Mouse (Mus musculus) hindbrain, embryonic 11.5 days (tissue): Measurements from ENCODE around the gene Zfp148. TPM values are rescaled to one million over a fixed set of nuclear protein-coding genes. Genes with fewer than 3 reads are reported as not detected.
"Not testable (repeated sequence)": the region's sequence is repeated elsewhere in the genome, so short reads cannot be mapped to it uniquely, and the experiment has no call there.

Experiments
- ATAC-seq: fragments of 200-750 bp; cut with Nextera tagmentation; 2 replicates; pipeline ENCODE4 v1.8.0; 2017; ENCODE audit warnings: mild to moderate bottlenecking, moderate TSS enrichment, moderate library complexity; ENCODE audit not compliant: low FRiP score
- DNase-seq: peaks from one replicate; pipeline ENCODE4 v3.0.0-alpha.2; 2015; ENCODE audit warnings: low spot score
- H3K27ac ChIP-seq: fragments of 300-500 bp; sonication (generic); 2 replicates; pipeline ENCODE4 v1.5.1; 2014; ENCODE audit warnings: mild to moderate bottlenecking, low read depth, low read length
- H3K27me3 ChIP-seq: fragments of 300-500 bp; sonication (generic); 2 replicates; pipeline ENCODE4 v1.6.1; 2014; ENCODE audit warnings: mild to moderate bottlenecking, low read length, moderate library complexity, mixed read lengths; ENCODE audit not compliant: control insufficient read depth, insufficient read depth
- H3K36me3 ChIP-seq: fragments of 300-500 bp; sonication (generic); 2 replicates; pipeline ENCODE4 v1.6.1; 2014; ENCODE audit warnings: mild to moderate bottlenecking, low read length, moderate library complexity, mixed read lengths; ENCODE audit not compliant: control insufficient read depth, insufficient read depth
- H3K4me1 ChIP-seq: fragments of 300-500 bp; sonication (generic); replicated peaks from 2 replicates; pipeline ENCODE4 v1.6.1; 2014; ENCODE audit warnings: low read length, mixed read lengths; ENCODE audit not compliant: control insufficient read depth, insufficient read depth
- H3K4me2 ChIP-seq: fragments of 300-500 bp; sonication (generic); replicated peaks from 2 replicates; pipeline ENCODE4 v1.6.1; 2014; ENCODE audit warnings: mild to moderate bottlenecking, low read depth, low read length
- H3K4me3 ChIP-seq: fragments of 300-500 bp; sonication (generic); 2 replicates; pipeline ENCODE4 v1.5.1; 2014; ENCODE audit warnings: low read depth, low read length
- H3K9ac ChIP-seq: fragments of 300-500 bp; sonication (generic); 2 replicates; pipeline ENCODE4 v1.6.1; 2014; ENCODE audit warnings: low read depth, low read length
- H3K9me3 ChIP-seq: fragments of 300-500 bp; sonication (generic); 2 replicates; pipeline ENCODE4 v1.6.1; 2016; ENCODE audit warnings: low read length; ENCODE audit not compliant: control insufficient read depth
- WGBS: fragments of 180-500 bp; shearing (Covaris S2); extraction: QIAGEN DNeasy Blood & Tissue Kit; methylation state at CpG from one replicate; pipeline ENCODE4 v1.1.7; 2014; 5-methylcytosine and 5-hydroxymethylcytosine counted together
- polyA plus RNA-seq: library from polyadenylated mRNA; unstranded; fragments of >200 nt; fragmentation: Nextera tagmentation; extraction: Ambion mirVana; gene quantifications from 2 replicates; pipeline ENCODE4 v1.2.1, GENCODE M21; 2014

The Zfp148 gene
- 48.8 and 48.9 TPM in 2 replicates for polyA plus RNA-seq

- Histone ChIP-seq H3K27ac (peak within 1 kb of the TSS; percentile 95), H3K4me3 (peak within 1 kb of the TSS; percentile 97), H3K9ac (peak within 1 kb of the TSS; percentile 98), H3K4me2 (peak within 1 kb of the TSS; percentile 69)
- DNase-seq = peak; percentile 95
- 5% methylated on average over 50 of the region's 50 CpGs for WGBS
- not testable (repeated sequence) for H3K4me1 ChIP-seq, H3K27me3 ChIP-seq, H3K9me3 ChIP-seq, H3K36me3 ChIP-seq
- ATAC-seq = peak; percentile 91
These were observed at the start of gene Zfp148 for GRCm38 (mm10) chr16:33379944-33380881. Gene Zfp148, plus strand, starts transcription at chr16:33380836.

GRCm38 (mm10) chr16:33333015-33333414 lies 47.6 kb upstream of the Zfp148 start:
- no peaks in the 10 kb centered on the region for H3K36me3 ChIP-seq
- no peak overlapping the region for H3K4me2 ChIP-seq
- H3K4me1 ChIP-seq = no peaks in the 10 kb centered on the region
- no peak overlapping the region for H3K27ac ChIP-seq
- H3K4me3 ChIP-seq = no peak overlapping the region
- WGBS = 87% methylated on average over 14 of the region's 14 CpGs
- DNase-seq = no peak
- no peak for ATAC-seq
- no peaks in the 10 kb centered on the region for H3K27me3 ChIP-seq
- H3K9me3 ChIP-seq = no peaks in the 10 kb centered on the region
- H3K9ac ChIP-seq = no peak overlapping the region

- no peaks in the 10 kb centered on the region for H3K36me3 ChIP-seq
- H3K4me1 ChIP-seq = no peaks in the 10 kb centered on the region
- WGBS = 17% methylated on average over 8 of the region's 8 CpGs
- H3K27ac ChIP-seq = no peak overlapping the region
- H3K4me3 ChIP-seq = no peak overlapping the region
- H3K9ac ChIP-seq = no peak overlapping the region
- ATAC-seq (no peak), DNase-seq (peak; percentile 61)
- no peak overlapping the region for H3K4me2 ChIP-seq
- no peaks in the 10 kb centered on the region for H3K27me3 ChIP-seq
- no peaks in the 10 kb centered on the region for H3K9me3 ChIP-seq
These were observed 43.5 kb upstream of the Zfp148 start for GRCm38 (mm10) chr16:33337177-33337576.

- no peak overlapping the region for H3K4me2 ChIP-seq
- DNase-seq (no peak), ATAC-seq (no peak)
- H3K27me3 ChIP-seq = no peaks in the 10 kb centered on the region
- no peak overlapping the region for H3K4me3 ChIP-seq
- no peaks in the 10 kb centered on the region for H3K36me3 ChIP-seq
- no peak overlapping the region for H3K27ac ChIP-seq
- no peaks in the 10 kb centered on the region for H3K9me3 ChIP-seq
- 80% methylated on average over 10 of the region's 10 CpGs for WGBS
- no peak overlapping the region for H3K9ac ChIP-seq
- H3K4me1 ChIP-seq = no peaks in the 10 kb centered on the region
These were observed 43.0 kb upstream of the Zfp148 start for GRCm38 (mm10) chr16:33337681-33338080.

- 73% methylated on average over 4 of the region's 4 CpGs for WGBS
- Histone ChIP-seq H3K4me1 (no peaks in the 10 kb centered on the region), H3K9ac (no peak overlapping the region), H3K27ac (no peak overlapping the region), H3K27me3 (no peaks in the 10 kb centered on the region), H3K4me2 (no peak overlapping the region), H3K4me3 (no peak overlapping the region), H3K36me3 (no peaks in the 10 kb centered on the region), H3K9me3 (no peaks in the 10 kb centered on the region)
- DNase-seq = no peak
- no peak for ATAC-seq
These were observed 42.1 kb upstream of the Zfp148 start for GRCm38 (mm10) chr16:33338492-33338891.

GRCm38 (mm10) chr16:33339476-33339875 lies 41.2 kb upstream of the Zfp148 start:
- Histone ChIP-seq H3K9ac (no peak overlapping the region), H3K27me3 (no peaks in the 10 kb centered on the region), H3K4me1 (no peaks in the 10 kb centered on the region), H3K4me2 (no peak overlapping the region), H3K27ac (no peak overlapping the region), H3K9me3 (no peaks in the 10 kb centered on the region), H3K4me3 (no peak overlapping the region), H3K36me3 (no peaks in the 10 kb centered on the region)
- no peak for ATAC-seq
- no peak for DNase-seq
- WGBS = 81% methylated on average over 2 of the region's 2 CpGs

- no peaks in the 10 kb centered on the region for H3K36me3 ChIP-seq
- no peaks in the 10 kb centered on the region for H3K27me3 ChIP-seq
- no peak overlapping the region for H3K9ac ChIP-seq
- no peak overlapping the region for H3K4me2 ChIP-seq
- 43% methylated on average over 1 of the region's 1 CpGs for WGBS
- DNase-seq (no peak), ATAC-seq (no peak)
- H3K9me3 ChIP-seq = no peaks in the 10 kb centered on the region
- H3K4me1 ChIP-seq = no peaks in the 10 kb centered on the region
- H3K4me3 ChIP-seq = no peak overlapping the region
- H3K27ac ChIP-seq = no peak overlapping the region
These were observed 38.3 kb upstream of the Zfp148 start for GRCm38 (mm10) chr16:33342356-33342755.

GRCm38 (mm10) chr16:33343106-33343505 lies 37.5 kb upstream of the Zfp148 start:
- ATAC-seq (no peak), DNase-seq (no peak)
- 59% methylated on average over 5 of the region's 5 CpGs for WGBS
- no peak overlapping the region for H3K27ac ChIP-seq
- no peaks in the 10 kb centered on the region for H3K9me3 ChIP-seq
- H3K9ac ChIP-seq = no peak overlapping the region
- H3K4me1 ChIP-seq = no peaks in the 10 kb centered on the region
- H3K4me2 ChIP-seq = no peak overlapping the region
- H3K36me3 ChIP-seq = no peaks in the 10 kb centered on the region
- no peak overlapping the region for H3K4me3 ChIP-seq
- H3K27me3 ChIP-seq = no peaks in the 10 kb centered on the region

- ATAC-seq (no peak), DNase-seq (no peak)
- H3K9ac ChIP-seq = no peak overlapping the region
- no peak overlapping the region for H3K27ac ChIP-seq
- no peak overlapping the region for H3K4me3 ChIP-seq
- no peaks in the 10 kb centered on the region for H3K9me3 ChIP-seq
- no peak overlapping the region for H3K4me2 ChIP-seq
- H3K27me3 ChIP-seq = no peaks in the 10 kb centered on the region
- H3K4me1 ChIP-seq = no peaks in the 10 kb centered on the region
- no peaks in the 10 kb centered on the region for H3K36me3 ChIP-seq
- 87% methylated on average over 7 of the region's 7 CpGs for WGBS
These were observed 37.0 kb upstream of the Zfp148 start for GRCm38 (mm10) chr16:33343601-33344000.
